Mouse (Mus musculus): ENCODE results near the gene Washc1.
"Not testable (repeated sequence)": the region's sequence is repeated elsewhere in the genome, so short reads cannot be mapped to it uniquely, and the experiment has no call there.

Gene Washc1

GRCm38 (mm10) chr17:66112166-66112565 is 821 bp downstream of the Washc1 start:
- DNase-seq (ENCODE audit: low spot score), result no peak

GRCm38 (mm10) chr17:66118991-66119390 is 7.6 kb downstream of the Washc1 start:
- no peak for DNase-seq (ENCODE audit: low spot score)

DNA sequence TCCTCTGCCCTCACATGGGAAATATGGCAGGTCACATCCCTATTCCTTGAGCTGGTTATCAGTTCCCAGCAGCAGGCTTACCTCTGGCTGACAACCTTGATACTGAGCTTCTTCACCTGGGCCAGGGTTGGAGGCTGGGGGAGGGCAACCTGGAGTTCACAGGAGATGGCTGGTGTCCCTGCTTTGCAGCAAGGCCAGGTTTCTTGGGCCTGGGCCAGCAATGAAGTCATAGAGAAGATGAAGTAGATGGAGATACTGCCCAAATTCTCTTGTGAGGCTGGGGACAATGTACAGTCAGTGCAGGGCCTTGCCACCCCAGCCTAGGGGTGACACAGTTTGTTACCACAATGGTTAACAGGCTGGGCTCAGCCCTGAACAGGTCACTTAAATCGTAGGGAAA is 9.4 kb downstream of the Washc1 start:
- no peak for DNase-seq (ENCODE audit: low spot score)

- peak; percentile 81 for DNase-seq (ENCODE audit: low spot score)
Measured at GRCm38 (mm10) chr17:66123066-66123815, 11.9 kb downstream of the Washc1 start, which contains the start of gene Ddx11. Gene Ddx11, plus strand, starts transcription at chr17:66123520.

- DNase-seq (ENCODE audit: low spot score), result no peak
Measured at GRCm38 (mm10) chr17:66123816-66124610, 12.7 kb downstream of the Washc1 start.

- DNase-seq (ENCODE audit: low spot score), result no peak
Measured at GRCm38 (mm10) chr17:66125211-66125610, 13.9 kb downstream of the Washc1 start.

GRCm38 (mm10) chr17:66130371-66130770 is 19.0 kb downstream of the Washc1 start:
- DNase-seq (ENCODE audit: low spot score), result no peak

GRCm38 (mm10) chr17:66131212-66131611 is 19.9 kb downstream of the Washc1 start:
- DNase-seq (ENCODE audit: low spot score), result no peak

GRCm38 (mm10) chr17:66152706-66153662 is 41.6 kb downstream of the Washc1 start:
- not testable (repeated sequence) for DNase-seq (ENCODE audit: low spot score)

DNA sequence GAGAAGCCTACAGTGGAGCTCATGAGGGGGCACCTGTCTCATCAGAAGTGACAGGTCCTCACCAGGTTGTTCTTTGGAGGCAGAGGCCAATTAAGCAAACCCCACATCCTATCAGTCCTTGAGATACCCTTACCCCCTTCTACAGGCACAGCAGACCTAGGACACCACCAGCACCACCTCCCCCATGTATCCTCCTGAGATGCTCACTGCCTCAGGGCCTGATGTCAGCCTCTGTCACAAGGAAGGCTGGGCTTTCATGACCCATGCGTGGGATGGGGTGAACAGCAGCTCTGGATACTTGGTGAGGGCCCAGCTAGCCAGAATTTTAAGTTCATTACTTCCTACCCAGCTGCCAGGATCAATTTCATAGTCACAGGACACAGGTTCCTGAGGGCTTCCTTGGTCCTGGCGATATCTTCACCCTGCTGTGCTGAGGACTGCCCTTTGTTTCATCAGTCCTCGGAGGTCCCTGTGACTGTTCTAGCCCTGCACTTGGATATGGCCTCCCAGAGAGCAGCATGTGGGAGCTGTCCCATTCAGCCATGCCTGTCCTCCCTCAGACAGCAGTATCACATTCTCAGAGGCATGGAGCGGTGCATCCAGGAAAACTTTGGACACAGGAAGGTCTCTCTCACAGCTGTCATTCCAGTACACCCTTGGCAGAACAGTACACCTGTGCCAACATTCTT is 42.5 kb downstream of the Washc1 start:
- DNase-seq (ENCODE audit: low spot score), result not testable (repeated sequence)

DNA sequence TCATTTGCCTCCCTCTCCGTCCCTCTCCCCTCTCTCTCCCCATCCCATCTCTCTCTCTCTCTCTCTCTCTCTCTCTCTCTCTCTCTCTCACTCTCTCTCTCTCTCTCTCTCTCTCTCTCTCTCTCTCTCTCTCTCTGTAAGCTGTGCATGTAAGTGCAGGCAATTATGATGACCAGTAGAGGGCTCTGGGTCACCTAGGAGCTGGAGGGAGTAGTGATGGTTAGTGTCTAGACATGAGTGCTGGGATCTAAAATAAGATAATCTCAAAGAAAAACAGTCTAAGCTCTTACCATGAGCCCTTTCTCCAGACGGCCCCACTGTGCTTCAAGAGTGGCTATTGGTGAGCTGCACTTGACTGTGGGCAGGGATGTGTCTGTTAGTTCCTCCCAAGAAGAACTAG is 43.5 kb downstream of the Washc1 start:
- no peak for DNase-seq (ENCODE audit: low spot score)

- DNase-seq (ENCODE audit: low spot score), result no peak
Measured at GRCm38 (mm10) chr17:66158271-66158670, 46.9 kb downstream of the Washc1 start.

GRCm38 (mm10) chr17:66167141-66167540 is 55.8 kb downstream of the Washc1 start:
- not testable (repeated sequence) for DNase-seq (ENCODE audit: low spot score)

Data from ovary, adult 18-20 months (tissue).